Mouse (Mus musculus): ENCODE results near the gene Olfr212. TPM values are rescaled to one million over a fixed set of nuclear protein-coding genes. Genes with fewer than 3 reads are reported as not detected.

Olfr212 gene
- total and polyA plus RNA-seq, 3 experiments: 0.03 TPM; not detected in 2

DNA sequence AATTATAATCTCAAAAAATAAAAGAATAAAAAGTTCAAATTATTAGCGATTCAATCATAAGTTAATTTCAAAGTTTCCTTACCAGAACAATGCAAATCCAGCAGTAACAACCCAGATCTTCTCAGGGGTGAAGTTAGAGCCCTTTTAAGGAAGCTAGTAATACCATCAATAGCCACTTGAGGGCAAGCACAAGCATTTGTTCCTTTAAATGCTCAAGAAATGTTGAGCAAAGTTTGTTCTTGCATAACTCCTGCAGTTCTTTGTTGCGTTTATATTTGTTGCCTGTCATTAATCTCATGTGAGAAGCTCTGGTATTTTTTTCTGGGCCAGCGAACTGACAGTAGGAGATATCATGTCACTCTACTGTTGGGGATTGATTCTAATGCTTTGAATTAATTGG lies 38.2 kb upstream of the Olfr212 start:
- peak; percentile 69 for TF ChIP-seq SMC3 (IDR thresholded peaks at IDR 0.05; ENCODE audit: low read depth, low read length)
- TF ChIP-seq TBP (IDR thresholded peaks at IDR 0.05; ENCODE audit: low read depth, low read length): no peak
- TF ChIP-seq CTCF (IDR thresholded peaks at IDR 0.05 in 2 of 3, conservative IDR thresholded peaks at IDR 0.05 in 1 of 3; ENCODE audit: control insufficient read depth in 1 of 3, insufficient read depth in 1 of 3, low read depth in 2 of 3, low read length in 3 of 3, poor library complexity in 1 of 3, severe bottlenecking in 1 of 3): peak in 2 of 3 experiments; percentile 60 to 66; a peak in 4 of 6 replicates
- peak; percentile 52 for TF ChIP-seq RAD21 (IDR thresholded peaks at IDR 0.05; ENCODE audit: low read depth, low read length)
- Histone ChIP-seq H3K9me3 (replicated peaks; ENCODE audit: insufficient read depth, low read length) (no peaks in the 10 kb centered on the region), H3K4me1 (ENCODE audit: control insufficient read depth in 1 of 2, insufficient read depth in 2 of 2, low read length in 2 of 2) (no peaks in the 10 kb centered on the region), H3K36me3 (ENCODE audit: control insufficient read depth in 1 of 2, insufficient read depth in 2 of 2, low read length in 2 of 2) (no peaks in the 10 kb centered on the region), H3K9ac (ENCODE audit: control insufficient read depth, low read depth, low read length, poor library complexity, severe bottlenecking) (no peak overlapping the region), H3K4me3 (ENCODE audit: control insufficient read depth in 1 of 2, insufficient read depth in 1 of 2, low read depth in 2 of 2, low read length in 2 of 2) (no peak overlapping the region), H3K27ac (ENCODE audit: control insufficient read depth, low read depth, low read length) (no peak overlapping the region), H3K27me3 (ENCODE audit: control insufficient read depth in 1 of 2, insufficient read depth in 2 of 2, low read length in 2 of 2) (no peaks in the 10 kb centered on the region), H3K79me2 (ENCODE audit: control insufficient read depth, insufficient read depth, low read length, poor library complexity) (no peaks in the 10 kb centered on the region)
- peak; percentile 58 for DNase-seq (ENCODE audit: low read depth, low spot score)

DNA sequence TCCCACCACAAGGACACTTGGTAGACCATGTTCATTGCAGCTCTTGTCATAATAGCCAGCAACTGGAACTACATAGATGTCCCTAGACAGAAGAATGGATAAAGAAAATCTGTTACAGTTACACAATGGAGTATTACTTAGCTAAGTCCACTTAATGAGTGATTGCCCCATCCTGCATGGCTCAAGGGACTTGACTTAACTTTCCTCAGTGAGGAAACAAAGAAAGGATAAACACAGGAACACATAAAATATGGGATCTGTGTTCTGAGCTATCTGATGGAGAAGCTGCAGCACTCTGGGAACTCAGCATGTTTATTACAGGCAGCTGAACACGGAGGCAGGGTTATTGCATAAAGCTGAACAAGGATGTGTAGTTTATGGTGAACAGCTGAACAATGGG lies 21.2 kb upstream of the Olfr212 start:
- Histone ChIP-seq H3K27ac (ENCODE audit: control insufficient read depth, low read depth, low read length) (no peak overlapping the region), H3K4me1 (ENCODE audit: control insufficient read depth in 1 of 2, insufficient read depth in 2 of 2, low read length in 2 of 2) (no peaks in the 10 kb centered on the region), H3K9ac (ENCODE audit: control insufficient read depth, low read depth, low read length, poor library complexity, severe bottlenecking) (no peak overlapping the region), H3K79me2 (ENCODE audit: control insufficient read depth, insufficient read depth, low read length, poor library complexity) (no peaks in the 10 kb centered on the region), H3K4me3 (ENCODE audit: control insufficient read depth in 1 of 2, insufficient read depth in 1 of 2, low read depth in 2 of 2, low read length in 2 of 2) (no peak overlapping the region), H3K9me3 (replicated peaks; ENCODE audit: insufficient read depth, low read length) (no peaks in the 10 kb centered on the region), H3K36me3 (ENCODE audit: control insufficient read depth in 1 of 2, insufficient read depth in 2 of 2, low read length in 2 of 2) (no peaks in the 10 kb centered on the region), H3K27me3 (ENCODE audit: control insufficient read depth in 1 of 2, insufficient read depth in 2 of 2, low read length in 2 of 2) (no peaks in the 10 kb centered on the region; a peak in 1 of 4 replicates)
- TF ChIP-seq CTCF (IDR thresholded peaks at IDR 0.05 in 2 of 3, conservative IDR thresholded peaks at IDR 0.05 in 1 of 3; ENCODE audit: control insufficient read depth in 1 of 3, insufficient read depth in 1 of 3, low read depth in 2 of 3, low read length in 3 of 3, poor library complexity in 1 of 3, severe bottlenecking in 1 of 3) (no peak), SIN3A (IDR thresholded peaks at IDR 0.05; ENCODE audit: low read length) (no peak), RCOR1 (IDR thresholded peaks at IDR 0.05; ENCODE audit: low read depth, low read length) (no peak), POLR2AphosphoS5 (IDR thresholded peaks at IDR 0.05; ENCODE audit: borderline replicate concordance, low read depth, low read length) (no peak), HCFC1 (IDR thresholded peaks at IDR 0.05; ENCODE audit: low read depth, low read length) (no peak), MAX (IDR thresholded peaks at IDR 0.05; ENCODE audit: low read length) (no peak), USF2 (IDR thresholded peaks at IDR 0.05; ENCODE audit: borderline replicate concordance in 1 of 2, insufficient read depth in 1 of 2, low read depth in 1 of 2, low read length in 2 of 2) (no peak), GABPA (IDR thresholded peaks at IDR 0.05; ENCODE audit: low read depth, low read length) (no peak), POLR2A (IDR thresholded peaks at IDR 0.05; ENCODE audit: control insufficient read depth in 1 of 2, insufficient read depth in 1 of 2, low read depth in 1 of 2, low read length in 2 of 2, poor library complexity in 1 of 2) (no peak), TBP (IDR thresholded peaks at IDR 0.05; ENCODE audit: low read depth, low read length) (no peak), E2F4 (IDR thresholded peaks at IDR 0.05; ENCODE audit: borderline replicate concordance, low read depth, low read length) (no peak)
- no peak for DNase-seq (ENCODE audit: low read depth, low spot score)

DNA sequence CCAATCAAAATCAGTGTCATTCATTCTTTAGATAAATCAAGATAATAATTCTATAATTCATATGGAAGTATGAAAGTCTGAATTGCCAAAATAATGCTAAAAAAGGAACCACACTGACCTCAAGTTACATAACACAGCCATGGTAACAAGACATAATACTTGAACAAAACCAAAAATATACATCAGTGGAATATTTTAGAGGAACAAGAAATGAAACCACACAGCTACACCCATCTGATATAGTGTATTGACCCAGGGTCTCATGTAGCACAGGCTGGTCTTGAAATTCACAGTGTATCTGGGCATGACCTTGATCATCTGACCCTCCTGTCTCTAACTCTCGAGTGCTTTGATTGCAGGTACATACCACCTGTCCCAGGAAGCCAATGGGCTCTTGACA lies 19.5 kb upstream of the Olfr212 start:
- DNase-seq (ENCODE audit: low read depth, low spot score): no peak
- Histone ChIP-seq H3K27ac (ENCODE audit: control insufficient read depth, low read depth, low read length) (no peak overlapping the region), H3K79me2 (ENCODE audit: control insufficient read depth, insufficient read depth, low read length, poor library complexity) (no peaks in the 10 kb centered on the region), H3K27me3 (ENCODE audit: control insufficient read depth in 1 of 2, insufficient read depth in 2 of 2, low read length in 2 of 2) (peaks cover 0 to 1% of the 10 kb centered on the region in 2 experiments; a peak in 2 of 4 replicates), H3K4me3 (ENCODE audit: control insufficient read depth in 1 of 2, insufficient read depth in 1 of 2, low read depth in 2 of 2, low read length in 2 of 2) (no peak overlapping the region), H3K4me1 (ENCODE audit: control insufficient read depth in 1 of 2, insufficient read depth in 2 of 2, low read length in 2 of 2) (no peaks in the 10 kb centered on the region), H3K9ac (ENCODE audit: control insufficient read depth, low read depth, low read length, poor library complexity, severe bottlenecking) (no peak overlapping the region), H3K9me3 (replicated peaks; ENCODE audit: insufficient read depth, low read length) (no peaks in the 10 kb centered on the region), H3K36me3 (ENCODE audit: control insufficient read depth in 1 of 2, insufficient read depth in 2 of 2, low read length in 2 of 2) (no peaks in the 10 kb centered on the region)
- TF ChIP-seq TCF12 (IDR thresholded peaks at IDR 0.05; ENCODE audit: low read depth, low read length) (no peak), MAX (IDR thresholded peaks at IDR 0.05; ENCODE audit: low read length) (no peak), MAZ (IDR thresholded peaks at IDR 0.05; ENCODE audit: low read depth, low read length) (no peak), UBTF (IDR thresholded peaks at IDR 0.05; ENCODE audit: borderline replicate concordance, insufficient read depth, low read depth, low read length) (no peak), POLR2AphosphoS5 (IDR thresholded peaks at IDR 0.05; ENCODE audit: borderline replicate concordance, low read depth, low read length) (no peak), USF1 (IDR thresholded peaks at IDR 0.05; ENCODE audit: low read depth, low read length) (no peak), JUND (IDR thresholded peaks at IDR 0.05; ENCODE audit: low read depth, low read length) (no peak), BHLHE40 (IDR thresholded peaks at IDR 0.05; ENCODE audit: borderline replicate concordance, low read depth, low read length) (no peak), ZC3H11A (IDR thresholded peaks at IDR 0.05; ENCODE audit: low read depth, low read length) (no peak), ZNF384 (IDR thresholded peaks at IDR 0.05; ENCODE audit: low read depth, low read length) (no peak), ETS1 (IDR thresholded peaks at IDR 0.05; ENCODE audit: low read depth, low read length) (no peak), POLR2A (IDR thresholded peaks at IDR 0.05; ENCODE audit: control insufficient read depth in 1 of 2, insufficient read depth in 1 of 2, low read depth in 1 of 2, low read length in 2 of 2, poor library complexity in 1 of 2) (no peak), ZMIZ1 (IDR thresholded peaks at IDR 0.05; ENCODE audit: low read depth, low read length) (no peak), TBP (IDR thresholded peaks at IDR 0.05; ENCODE audit: low read depth, low read length) (no peak), MXI1 (IDR thresholded peaks at IDR 0.05; ENCODE audit: low read depth, low read length) (no peak), RCOR1 (IDR thresholded peaks at IDR 0.05; ENCODE audit: low read depth, low read length) (no peak), EP300 (IDR thresholded peaks at IDR 0.05; ENCODE audit: low read depth in 1 of 2, low read length in 2 of 2) (no peak)
